Mouse (Mus musculus): ENCODE results near the gene Fzr1.

Fzr1 gene

DNA sequence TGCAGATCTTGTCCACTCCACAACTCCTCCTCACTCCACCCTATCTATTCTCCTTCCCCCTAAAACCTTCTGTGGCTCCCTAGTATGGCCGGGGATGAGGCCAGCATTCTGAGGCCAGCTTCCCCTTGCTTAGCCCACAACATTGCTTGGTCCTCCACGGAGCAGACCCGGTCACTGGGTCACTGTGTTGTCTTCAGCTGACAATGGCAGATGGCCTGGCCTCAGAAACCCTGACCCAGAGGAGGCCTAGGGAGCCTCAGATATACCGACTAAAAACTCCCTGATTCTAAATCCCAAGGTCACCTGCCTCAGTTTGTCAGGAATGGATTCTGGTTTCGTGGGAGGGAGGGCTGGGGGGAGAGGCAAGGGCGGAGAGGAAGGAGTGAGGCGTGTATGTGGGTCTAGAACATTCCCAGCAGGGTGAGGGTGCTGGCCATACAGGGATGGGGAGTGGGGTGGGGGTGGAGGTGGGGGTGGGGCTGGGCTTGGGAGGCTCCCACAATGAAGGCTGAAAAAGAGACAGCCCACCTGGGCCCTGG, 24.0 kb upstream of the Fzr1 start:
- no peak for DNase-seq (ENCODE audit: low read depth, low spot score)

GRCm38 (mm10) chr10:81401521-81402226, 23.4 kb upstream of the Fzr1 start:
- no peak for DNase-seq (ENCODE audit: low read depth, low spot score)

GRCm38 (mm10) chr10:81401205-81401520, 22.8 kb upstream of the Fzr1 start:
- no peak for DNase-seq (ENCODE audit: low read depth, low spot score)

DNA sequence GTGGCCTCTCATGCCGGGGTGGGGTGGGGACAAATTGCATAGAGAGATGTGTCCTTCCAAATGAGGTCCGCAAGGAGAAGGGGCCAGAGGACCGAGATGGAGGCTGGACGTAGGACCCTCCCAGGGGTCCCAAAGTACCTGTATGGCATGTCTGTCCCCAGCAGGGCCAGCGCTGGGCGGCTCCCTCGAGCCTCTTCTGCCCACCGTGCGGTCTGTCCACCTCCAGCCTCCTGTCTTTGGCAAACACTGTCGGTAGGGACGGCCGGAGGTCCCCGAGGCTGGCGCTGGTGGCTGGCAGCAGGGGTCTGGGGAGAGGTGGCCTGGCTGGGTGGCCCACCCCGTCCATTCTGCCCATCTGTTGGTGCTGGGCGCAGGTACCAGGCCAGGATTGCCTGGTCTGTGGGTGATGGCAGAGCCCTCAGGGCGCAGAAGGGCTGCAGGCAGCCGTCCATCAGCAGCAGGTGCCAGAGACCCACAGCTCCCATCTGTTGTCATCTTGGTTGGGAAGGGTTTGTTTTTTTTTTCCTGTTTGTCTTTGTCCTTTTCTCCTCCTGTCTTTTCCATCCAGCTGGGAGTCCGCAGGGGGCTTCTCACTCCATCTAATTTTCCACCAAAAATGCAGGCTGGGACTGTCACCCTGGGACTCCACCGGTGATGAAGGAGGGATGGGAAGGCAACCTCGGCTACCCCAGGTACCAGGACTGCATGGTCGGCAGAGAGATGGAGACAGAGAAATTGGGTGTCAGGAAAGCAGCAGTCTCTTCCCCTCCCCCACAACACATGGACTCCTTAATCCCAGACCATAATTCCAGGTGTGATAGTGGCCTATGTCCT, 22.3 kb upstream of the Fzr1 start:
- DNase-seq (ENCODE audit: low read depth, low spot score) = no peak

- no peak for DNase-seq (ENCODE audit: low read depth, low spot score)
These were observed 21.5 kb upstream of the Fzr1 start for GRCm38 (mm10) chr10:81399798-81400308.

DNA sequence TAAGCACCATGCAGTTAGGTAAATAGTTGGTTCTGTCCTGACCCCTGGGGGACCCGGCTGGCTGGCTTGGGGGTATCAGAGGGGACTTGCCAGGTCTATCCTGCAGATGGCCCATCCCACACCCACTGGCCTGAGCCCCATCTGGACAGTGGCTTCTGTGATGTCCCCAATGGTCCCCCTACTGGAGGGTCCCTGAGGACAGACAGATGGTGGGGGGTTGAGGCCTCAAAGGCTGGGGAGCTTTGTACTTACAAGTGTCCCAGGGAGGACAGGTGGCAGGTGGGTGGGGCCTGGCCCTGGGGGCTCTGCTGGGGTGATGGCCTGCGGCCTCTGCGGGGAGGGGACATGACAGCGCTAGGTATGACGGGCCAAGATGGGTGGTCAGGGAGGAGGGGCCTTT, 21.0 kb upstream of the Fzr1 start:
- no peak for DNase-seq (ENCODE audit: low read depth, low spot score)

- DNase-seq (ENCODE audit: low read depth, low spot score) = no peak
These were observed 18.4 kb upstream of the Fzr1 start for GRCm38 (mm10) chr10:81396749-81397148.

DNA sequence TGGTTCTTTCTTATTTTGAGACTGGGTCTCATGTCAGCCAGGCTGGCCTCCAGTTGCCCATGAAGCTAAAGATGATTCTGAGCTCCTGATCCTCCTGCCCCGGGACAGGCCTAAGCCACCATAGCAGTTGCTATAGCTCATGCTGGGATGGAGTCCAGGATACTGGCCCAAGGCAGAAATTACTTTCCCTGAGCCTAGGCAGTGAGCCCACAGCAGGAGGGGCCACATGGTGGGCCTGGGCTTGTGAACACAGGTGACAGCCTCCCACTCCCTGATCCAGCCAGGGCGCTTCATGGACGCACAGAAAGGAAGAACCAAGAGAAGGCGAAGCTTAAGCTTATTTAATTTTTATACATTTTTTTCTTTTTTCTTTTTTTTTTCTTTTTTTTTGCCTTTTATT, 17.5 kb upstream of the Fzr1 start:
- no peak for DNase-seq (ENCODE audit: low read depth, low spot score)

- no peak for DNase-seq (ENCODE audit: low read depth, low spot score)
These were observed 16.8 kb upstream of the Fzr1 start for GRCm38 (mm10) chr10:81395127-81395526.

DNA sequence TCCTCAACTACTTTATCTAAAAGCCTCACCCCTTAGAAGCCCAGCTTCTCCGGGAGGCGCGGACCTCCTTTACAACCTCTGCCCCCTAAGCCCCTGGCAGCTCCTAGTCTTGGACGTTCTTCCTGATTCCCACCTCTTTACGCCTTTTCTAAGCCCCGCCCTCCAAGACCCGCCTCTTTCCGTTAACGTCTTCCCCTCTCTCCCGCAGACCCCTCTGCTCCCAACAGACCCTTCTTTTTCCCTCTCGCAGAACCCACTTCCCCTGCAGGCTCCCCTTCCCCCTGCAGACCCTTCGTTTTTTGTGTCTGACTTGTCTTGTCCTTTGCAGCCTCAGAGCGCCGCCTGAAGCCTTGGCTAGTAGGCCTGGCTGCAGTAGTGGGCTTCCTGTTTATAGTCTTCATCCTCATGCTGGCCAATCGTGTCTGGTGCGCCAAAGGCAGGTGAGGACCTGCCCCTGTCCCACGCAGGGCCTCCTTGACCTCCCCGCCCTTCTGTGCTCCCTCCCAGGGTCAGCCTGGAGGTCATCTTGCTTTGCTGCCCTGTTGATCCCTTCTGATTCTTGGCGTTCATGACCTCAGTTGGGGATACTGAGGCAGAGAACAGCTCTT, 15.2 kb upstream of the Fzr1 start:
- no peak for DNase-seq (ENCODE audit: low read depth, low spot score)

DNA sequence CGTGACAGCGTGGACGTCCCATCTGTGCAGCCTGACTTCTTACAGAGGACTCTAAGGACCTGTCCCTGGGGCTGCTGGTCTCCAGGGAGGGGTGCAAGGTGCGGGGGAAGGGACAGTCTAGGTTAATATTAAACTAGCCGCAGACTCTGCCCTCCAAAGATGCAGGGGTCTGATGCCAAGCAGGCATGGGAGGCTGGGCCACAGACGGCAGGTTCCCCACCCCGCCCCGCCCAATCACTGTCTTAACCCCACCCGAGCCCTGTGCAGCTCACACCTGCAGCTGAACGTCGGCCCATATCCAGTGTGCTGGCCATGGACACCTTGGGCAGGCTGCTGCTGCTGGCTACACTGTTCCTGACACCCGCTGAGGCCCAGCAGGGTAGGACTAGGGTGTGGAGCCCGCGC, 14.5 kb upstream of the Fzr1 start, which contains the start of gene Smim24:
Gene Smim24, plus strand, starts transcription at position 271 of the 405 bp plus-strand sequence.
- no peak for DNase-seq (ENCODE audit: low read depth, low spot score)

GRCm38 (mm10) chr10:81392270-81392669, 14.0 kb upstream of the Fzr1 start:
- no peak for DNase-seq (ENCODE audit: low read depth, low spot score)

DNA sequence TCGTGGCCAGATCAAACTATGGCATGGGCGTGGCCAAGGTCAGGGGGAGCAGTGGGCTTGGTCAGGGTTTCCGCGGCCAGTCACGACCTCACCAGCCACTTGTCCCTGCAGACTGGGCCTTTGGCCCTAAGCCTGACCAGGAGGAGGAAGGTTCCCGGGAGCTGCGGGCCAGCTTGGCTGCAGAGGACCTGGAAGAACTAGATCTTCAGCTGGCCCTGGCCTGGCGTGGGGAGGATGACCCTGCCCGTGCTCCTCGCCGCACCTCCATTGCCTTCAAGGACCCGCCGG, 12.3 kb upstream of the Fzr1 start:
- no peak for DNase-seq (ENCODE audit: low read depth, low spot score)

DNA sequence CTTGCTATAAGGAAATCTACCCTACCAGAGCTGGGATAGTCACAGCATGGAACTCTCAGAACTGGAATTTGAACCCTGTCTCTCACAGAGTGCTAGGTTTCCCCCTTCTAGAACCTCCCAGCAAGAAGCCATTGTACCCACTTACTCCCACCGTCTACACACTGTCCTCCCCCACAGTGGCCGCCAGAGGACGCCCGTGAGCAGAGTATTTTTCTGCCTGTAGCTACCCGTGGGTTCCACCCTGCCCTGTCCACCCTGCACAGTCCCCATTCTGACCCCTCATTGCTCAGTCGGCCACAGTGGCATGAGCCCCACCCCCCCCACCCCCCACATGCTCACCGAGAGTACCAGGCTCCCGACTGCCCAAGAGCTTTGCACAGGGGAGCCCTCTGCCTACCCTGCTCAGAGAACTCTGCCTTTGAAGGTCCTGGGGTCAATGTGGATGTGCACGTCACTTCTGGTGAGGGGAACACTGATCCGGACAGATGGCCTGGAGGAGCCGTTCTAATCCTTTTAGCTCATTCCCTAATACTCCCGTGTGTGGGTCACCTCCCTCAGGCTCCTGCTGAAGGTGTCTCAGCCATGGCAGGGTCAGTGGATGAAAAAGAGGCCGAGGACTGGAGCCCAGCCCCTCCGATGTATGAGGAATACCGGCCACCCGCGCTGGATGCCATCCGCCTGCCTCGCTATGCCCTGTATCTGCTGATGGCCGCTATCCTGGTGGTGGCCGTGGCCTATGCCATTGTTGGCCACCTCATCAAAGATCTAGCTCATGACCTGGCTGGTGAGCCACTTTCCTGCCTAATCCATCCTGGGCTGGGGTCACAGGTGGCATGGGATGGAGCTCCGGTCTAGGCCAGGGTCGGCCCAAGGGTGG, 11.7 kb upstream of the Fzr1 start:
- DNase-seq (ENCODE audit: low read depth, low spot score) = no peak

GRCm38 (mm10) chr10:81389373-81389772, 11.1 kb upstream of the Fzr1 start:
- no peak for DNase-seq (ENCODE audit: low read depth, low spot score)

DNA sequence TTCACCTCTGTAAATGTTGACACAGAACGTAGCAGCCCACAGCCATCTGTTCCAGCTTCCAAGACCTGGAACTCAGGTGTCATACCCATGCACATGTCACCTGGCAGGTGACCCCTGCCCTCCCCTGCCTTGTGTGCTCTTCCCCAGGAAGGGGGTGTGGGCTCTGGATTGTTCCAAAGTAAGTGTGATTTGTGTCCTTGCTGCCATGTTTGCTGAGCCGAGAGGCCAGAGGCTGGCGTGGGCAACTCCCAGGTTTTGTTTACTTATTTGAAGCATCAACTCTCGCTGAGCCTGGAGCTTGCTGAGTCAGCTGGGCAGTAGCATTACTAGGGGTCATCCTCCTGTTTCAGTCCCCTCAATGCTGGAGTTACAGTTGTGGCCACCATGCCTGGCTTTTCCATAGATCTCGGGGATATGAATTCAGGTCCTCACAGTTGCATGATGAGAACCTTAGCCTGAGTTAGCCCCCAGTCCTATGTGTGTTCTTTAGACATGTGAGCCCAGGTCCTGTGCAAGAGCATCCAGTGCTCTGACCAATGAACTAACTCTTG, 10.3 kb upstream of the Fzr1 start, which contains the start of gene Gm48552:
Gene Gm48552, plus strand, starts transcription at position 501 of the 551 bp plus-strand sequence.
- DNase-seq (ENCODE audit: low read depth, low spot score) = no peak

DNA sequence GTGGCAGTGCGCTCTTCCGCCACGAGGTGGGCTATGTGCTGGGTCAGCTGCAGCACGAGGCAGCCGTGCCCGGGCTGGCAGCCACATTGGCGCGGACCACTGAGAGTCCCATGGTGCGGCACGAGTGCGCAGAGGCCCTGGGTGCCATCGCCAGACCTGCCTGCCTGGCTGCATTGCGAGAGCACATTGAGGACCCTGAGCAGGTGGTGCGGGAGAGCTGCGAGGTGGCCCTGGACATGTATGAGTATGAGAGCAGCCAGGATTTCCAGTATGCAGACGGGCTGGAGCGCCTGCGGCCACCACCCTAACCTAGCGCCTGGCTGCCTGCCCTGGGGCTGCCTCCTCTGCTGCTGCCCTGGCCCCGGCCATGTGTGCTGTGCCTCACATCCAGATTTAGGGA, 9.4 kb upstream of the Fzr1 start:
- no peak for DNase-seq (ENCODE audit: low read depth, low spot score)

DNA sequence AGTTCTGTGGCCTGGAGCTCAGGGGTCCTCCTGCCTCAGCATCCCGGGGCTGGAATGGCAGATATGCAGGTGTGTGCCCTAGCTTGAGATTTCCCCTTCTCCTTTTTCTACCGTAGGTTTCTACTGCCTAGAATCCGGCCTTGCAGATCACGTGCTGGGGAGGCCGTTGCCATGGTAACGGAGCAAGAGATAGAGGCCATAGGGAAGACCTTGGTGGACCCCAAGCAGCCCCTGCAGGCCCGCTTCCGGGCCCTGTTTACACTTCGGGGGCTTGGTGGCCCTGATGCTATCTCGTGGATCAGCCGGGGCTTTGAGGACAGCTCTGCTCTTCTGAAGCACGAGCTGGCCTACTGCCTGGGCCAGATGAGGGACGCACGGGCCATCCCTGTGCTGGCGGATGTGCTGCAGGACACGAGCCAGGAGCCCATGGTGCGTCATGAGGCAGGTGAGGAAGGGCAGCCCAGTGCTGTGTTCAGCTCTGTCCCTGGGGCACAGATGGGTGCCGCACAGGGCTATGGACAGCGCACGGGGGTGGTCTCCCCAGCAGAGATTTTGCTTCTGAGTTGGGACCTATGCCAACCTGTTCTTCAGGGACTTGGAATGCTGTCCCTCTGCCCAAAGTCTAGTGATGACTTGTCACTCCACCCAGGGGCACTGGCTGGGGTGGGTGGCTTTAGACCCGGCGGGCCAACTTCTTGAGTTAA, 7.4 kb upstream of the Fzr1 start:
- no peak for DNase-seq (ENCODE audit: low read depth, low spot score)

- no peak for DNase-seq (ENCODE audit: low read depth, low spot score)
These were observed 6.3 kb upstream of the Fzr1 start for GRCm38 (mm10) chr10:81384605-81384982.

GRCm38 (mm10) chr10:81383802-81384604, 5.7 kb upstream of the Fzr1 start, which contains the start of the genes Dohh and Gm48551:
Gene Dohh, plus strand, starts transcription at chr10:81384428.
Gene Gm48551, plus strand, starts transcription at chr10:81384466.
- peak; percentile 99 for DNase-seq (ENCODE audit: low read depth, low spot score)
